Mouse (Mus musculus) yolk sac, embryonic 10.5 days (tissue): ENCODE data around the gene Fancd2.

Experiments used
- DNase-seq: peaks from one replicate; pipeline ENCODE4 v3.0.0-alpha.2; 2017; ENCODE audit warnings: low spot score

The Fancd2 gene

GRCm38 (mm10) chr6:113530932-113531839, at the start of gene Fancd2, which contains the start of gene Emc3:
Fancd2 (plus strand) TSS chr6:113531682.
Emc3 (minus strand) TSS chr6:113531652.
- peak; percentile 88 for DNase-seq

- DNase-seq, result no peak
Measured at GRCm38 (mm10) chr6:113482477-113483099, 48.9 kb upstream of the Fancd2 start.

GRCm38 (mm10) chr6:113483100-113483615, 48.3 kb upstream of the Fancd2 start, which contains the start of gene Creld1:
Creld1 (plus strand) TSS chr6:113483297.
- peak; percentile 92 for DNase-seq

- peak; percentile 26 for DNase-seq
Measured at GRCm38 (mm10) chr6:113483729-113484128, 47.8 kb upstream of the Fancd2 start.

- peak; percentile 45 for DNase-seq
Measured at GRCm38 (mm10) chr6:113487125-113487576, 44.3 kb upstream of the Fancd2 start.

GRCm38 (mm10) chr6:113489410-113489809, 42.1 kb upstream of the Fancd2 start:
- DNase-seq, result no peak

GRCm38 (mm10) chr6:113492101-113492864, 39.2 kb upstream of the Fancd2 start:
- DNase-seq, result no peak

- DNase-seq, result peak; percentile 79
Measured at GRCm38 (mm10) chr6:113494258-113494788, 37.2 kb upstream of the Fancd2 start.

GRCm38 (mm10) chr6:113495071-113495675, 36.3 kb upstream of the Fancd2 start:
- no peak for DNase-seq

- no peak for DNase-seq
Measured at GRCm38 (mm10) chr6:113499346-113499745, 32.1 kb upstream of the Fancd2 start.

GRCm38 (mm10) chr6:113501388-113502084, 29.9 kb upstream of the Fancd2 start, which contains the start of gene Prrt3:
Prrt3 (minus strand) TSS chr6:113501931.
- no peak for DNase-seq

GRCm38 (mm10) chr6:113502801-113503200, 28.7 kb upstream of the Fancd2 start:
- DNase-seq, result no peak

- no peak for DNase-seq
Measured at GRCm38 (mm10) chr6:113505689-113506088, 25.8 kb upstream of the Fancd2 start.

- no peak for DNase-seq
Measured at GRCm38 (mm10) chr6:113507130-113507529, 24.4 kb upstream of the Fancd2 start.

- DNase-seq, result no peak
Measured at GRCm38 (mm10) chr6:113508272-113508946, 23.1 kb upstream of the Fancd2 start.

GRCm38 (mm10) chr6:113508947-113509280, 22.6 kb upstream of the Fancd2 start:
- no peak for DNase-seq

- DNase-seq, result no peak
Measured at GRCm38 (mm10) chr6:113513944-113514343, 17.5 kb upstream of the Fancd2 start.

GRCm38 (mm10) chr6:113514600-113514999, 16.9 kb upstream of the Fancd2 start:
- DNase-seq, result no peak

- no peak for DNase-seq
Measured at GRCm38 (mm10) chr6:113517434-113518080, 13.9 kb upstream of the Fancd2 start.

GRCm38 (mm10) chr6:113522310-113522709, 9.2 kb upstream of the Fancd2 start:
- no peak for DNase-seq
